Mouse (Mus musculus) bone marrow macrophage, adult 2 months (primary cell): Measurements from ENCODE around the gene Schip1. TPM values are rescaled to one million over a fixed set of nuclear protein-coding genes. Genes with fewer than 3 reads are reported as not detected.

ENCODE experiments used
- H3K27ac ChIP-seq: 2 replicates; pipeline ENCODE4 v1.5.1; 2012; ENCODE audit warnings: low read depth, low read length; ENCODE audit not compliant: insufficient read depth
- H3K4me1 ChIP-seq: 2 replicates; pipeline ENCODE4 v1.6.1; 2012; ENCODE audit warnings: low read length; ENCODE audit not compliant: control insufficient read depth, insufficient read depth
- H3K4me3 ChIP-seq: 2 replicates; pipeline ENCODE4 v1.5.1; 2012; ENCODE audit warnings: mild to moderate bottlenecking, low read length, moderate library complexity; ENCODE audit not compliant: insufficient read depth
- CTCF ChIP-seq: IDR thresholded peaks from 2 replicates; pipeline ENCODE4 v1.5.1; 2012; ENCODE audit warnings: low read depth, mild to moderate bottlenecking, low read length, moderate library complexity
- POLR2A ChIP-seq: IDR thresholded peaks from 2 replicates; pipeline ENCODE4 v1.6.1; 2012; ENCODE audit warnings: mild to moderate bottlenecking, low read depth, low read length, borderline replicate concordance
- polyA plus RNA-seq: library from polyadenylated mRNA; stranded (reverse); fragments of >200 nt; gene quantifications from 2 replicates; pipeline ENCODE4 v1.2.4, GENCODE M21; 2012; ENCODE audit not compliant: missing spikeins, insufficient read depth, insufficient read length

Schip1 gene
- polyA plus RNA-seq, 1 experiment = not detected

GRCm38 (mm10) chr3:68203934-68204467, 139.4 kb downstream of the Schip1 start:
- Histone ChIP-seq H3K27ac (no peak overlapping the region), H3K4me1 (no peaks in the 10 kb centered on the region), H3K4me3 (no peak overlapping the region)
- no peak for TF ChIP-seq POLR2A
- TF ChIP-seq CTCF = no peak

DNA sequence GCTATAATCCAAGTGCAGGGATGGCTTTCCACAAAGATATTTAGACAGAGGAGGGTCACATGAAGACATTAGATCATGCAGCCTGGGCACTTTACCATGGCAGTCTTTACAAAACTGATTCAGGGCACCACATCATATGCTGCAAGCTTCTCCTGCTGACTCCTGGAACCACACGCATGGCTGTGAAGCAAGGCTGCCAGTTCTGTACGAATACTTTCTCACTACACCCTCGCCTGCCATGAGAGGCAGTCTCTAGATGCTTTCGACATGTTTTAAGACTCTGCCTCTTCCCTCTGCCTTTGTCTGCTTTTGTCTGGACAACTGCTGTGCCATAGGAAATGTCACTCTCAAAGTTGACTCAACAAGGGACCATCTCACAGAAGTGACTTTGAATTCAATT, 145.8 kb downstream of the Schip1 start:
- no peaks in the 10 kb centered on the region for H3K4me1 ChIP-seq
- H3K4me3 ChIP-seq = no peak overlapping the region
- H3K27ac ChIP-seq = no peak overlapping the region
- no peak for TF ChIP-seq CTCF
- no peak for TF ChIP-seq POLR2A

DNA sequence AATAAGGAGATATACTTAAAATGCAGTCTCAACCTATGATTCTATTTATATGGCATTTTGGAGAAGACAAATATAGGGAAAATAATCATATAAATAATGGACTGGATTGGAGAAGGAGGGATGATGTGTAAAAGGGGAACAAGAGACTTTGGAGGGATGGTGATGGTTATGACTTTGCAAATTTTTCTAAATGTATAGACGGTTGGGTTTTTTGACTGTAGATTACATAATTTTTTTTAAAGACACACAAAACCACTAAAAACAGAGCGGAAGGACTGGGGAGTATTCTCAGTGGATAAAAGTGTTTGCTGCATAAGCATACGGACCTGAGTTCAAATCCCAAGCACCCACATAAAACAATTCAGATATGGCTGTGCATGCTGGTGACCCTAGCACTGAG, 156.8 kb downstream of the Schip1 start:
- no peak for TF ChIP-seq CTCF
- no peak for TF ChIP-seq POLR2A
- Histone ChIP-seq H3K4me3 (no peak overlapping the region), H3K4me1 (no peaks in the 10 kb centered on the region), H3K27ac (no peak overlapping the region)

- Histone ChIP-seq H3K4me3 (no peak overlapping the region), H3K4me1 (no peaks in the 10 kb centered on the region), H3K27ac (no peak overlapping the region)
- TF ChIP-seq CTCF (no peak), POLR2A (no peak)
Measured at GRCm38 (mm10) chr3:68239887-68240286, 175.3 kb downstream of the Schip1 start.

GRCm38 (mm10) chr3:68243239-68243638, 178.6 kb downstream of the Schip1 start:
- TF ChIP-seq POLR2A (no peak), CTCF (no peak)
- no peak overlapping the region for H3K27ac ChIP-seq
- no peaks in the 10 kb centered on the region for H3K4me1 ChIP-seq
- no peak overlapping the region for H3K4me3 ChIP-seq

- H3K4me3 ChIP-seq = no peak overlapping the region
- H3K27ac ChIP-seq = no peak overlapping the region
- TF ChIP-seq POLR2A (no peak), CTCF (no peak)
- no peaks in the 10 kb centered on the region for H3K4me1 ChIP-seq
Measured at GRCm38 (mm10) chr3:68246154-68246553, 181.6 kb downstream of the Schip1 start.

- Histone ChIP-seq H3K27ac (no peak overlapping the region), H3K4me3 (no peak overlapping the region), H3K4me1 (no peaks in the 10 kb centered on the region)
- TF ChIP-seq CTCF = no peak
- no peak for TF ChIP-seq POLR2A
Measured at GRCm38 (mm10) chr3:68250589-68250988, 186.0 kb downstream of the Schip1 start.

DNA sequence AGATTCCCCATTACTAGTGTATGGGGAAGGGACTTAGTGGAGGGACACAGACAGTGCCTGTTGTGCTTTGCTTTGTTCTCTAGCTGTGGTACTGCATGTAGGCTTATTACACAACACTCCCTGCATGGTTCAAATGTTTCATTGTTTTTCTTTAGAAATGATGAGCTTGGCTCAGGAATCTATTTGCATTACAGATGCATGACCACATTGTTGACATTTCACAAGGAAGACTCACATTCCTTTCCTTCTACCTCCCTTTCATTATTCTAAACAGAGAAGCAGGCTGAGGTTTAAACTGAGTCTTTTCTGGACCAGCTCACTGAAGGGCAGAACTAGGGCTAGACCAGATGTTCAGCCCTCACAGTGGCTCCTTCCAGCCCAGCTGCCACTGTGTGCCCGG, 187.7 kb downstream of the Schip1 start:
- TF ChIP-seq CTCF = no peak
- TF ChIP-seq POLR2A = no peak

GRCm38 (mm10) chr3:68262304-68262703, 197.7 kb downstream of the Schip1 start:
- H3K4me1 ChIP-seq = no peaks in the 10 kb centered on the region
- H3K4me3 ChIP-seq = no peak overlapping the region
- TF ChIP-seq CTCF (no peak), POLR2A (no peak)
- H3K27ac ChIP-seq = no peak overlapping the region

More for the DNA sequence above, 187.7 kb downstream of the Schip1 start:
- Histone ChIP-seq H3K27ac (no peak overlapping the region), H3K4me3 (no peak overlapping the region), H3K4me1 (no peaks in the 10 kb centered on the region)

DNA sequence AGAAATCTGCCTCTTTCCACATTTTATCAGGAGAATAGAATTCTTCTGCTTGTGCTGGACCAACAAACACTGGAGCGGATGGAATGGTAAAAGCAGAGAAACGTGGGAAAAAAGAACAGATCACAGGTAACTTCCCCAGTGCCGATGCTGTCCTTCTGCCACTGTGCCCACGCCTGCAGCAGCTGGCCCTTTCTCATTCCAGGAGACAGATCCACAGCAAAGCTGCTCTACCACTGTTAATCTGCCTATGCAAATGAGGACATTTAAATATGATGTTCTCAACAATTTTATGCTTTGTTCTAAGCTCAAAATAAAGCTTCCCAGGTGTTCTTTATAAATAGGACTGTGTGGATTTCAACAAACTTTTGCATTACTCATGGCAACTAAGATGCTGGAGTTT, 203.3 kb downstream of the Schip1 start:
- H3K27ac ChIP-seq = no peak overlapping the region
- no peak overlapping the region for H3K4me3 ChIP-seq
- TF ChIP-seq POLR2A (no peak), CTCF (no peak)
- no peaks in the 10 kb centered on the region for H3K4me1 ChIP-seq

DNA sequence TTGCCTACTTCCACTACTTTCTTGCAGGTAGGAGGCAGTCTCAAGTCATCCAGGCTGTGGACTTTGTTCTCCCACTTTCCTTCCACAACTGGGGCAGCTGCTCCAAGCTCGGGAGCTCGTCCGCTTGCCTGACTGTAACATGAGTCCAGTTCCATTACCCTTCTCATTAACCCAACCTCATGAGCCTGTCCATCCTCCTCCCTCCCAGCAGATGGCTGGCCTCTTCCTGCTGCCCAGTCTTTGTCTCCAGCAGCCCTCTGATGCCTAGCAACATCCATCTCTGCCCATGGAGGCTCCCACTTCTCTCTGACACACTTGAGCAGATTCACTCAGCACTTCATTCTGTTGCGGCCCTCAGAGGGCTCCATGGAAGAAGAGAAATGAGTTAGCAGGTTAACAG, 204.6 kb downstream of the Schip1 start:
- no peak overlapping the region for H3K27ac ChIP-seq
- TF ChIP-seq CTCF (no peak), POLR2A (no peak)
- H3K4me1 ChIP-seq = no peaks in the 10 kb centered on the region
- H3K4me3 ChIP-seq = no peak overlapping the region
